Mouse (Mus musculus) inflammation-experienced regulatory T-cells, adult 16 weeks (primary cell): ENCODE data around the gene Gm40193. TPM values are rescaled to one million over a fixed set of nuclear protein-coding genes. Genes with fewer than 3 reads are reported as not detected.

Experiments used
- polyA plus RNA-seq: library from polyadenylated mRNA; unstranded; fragments of 100-300 nt; shearing (Covaris generic); gene quantifications from one replicate; pipeline ENCODE4 v1.2.1, GENCODE M21; 2017

The Gm40193 gene
- polyA plus RNA-seq = not detected

GRCm38 (mm10) chr11:70532839-70533238 lies at the start of gene Gm40193:
Gene Gm40193, minus strand, starts transcription at chr11:70532939.

GRCm38 (mm10) chr11:70562287-70562994 lies 29.7 kb upstream of the Gm40193 start, which contains the start of gene Mink1:
Gene Mink1, plus strand, starts transcription at chr11:70562881.

GRCm38 (mm10) chr11:70539877-70540587 lies 7.3 kb upstream of the Gm40193 start, which contains the start of gene Pld2:
Gene Pld2, plus strand, starts transcription at chr11:70540064.

GRCm38 (mm10) chr11:70525184-70525678 lies 7.5 kb downstream of the Gm40193 start, which contains the start of gene Psmb6:
Gene Psmb6, plus strand, starts transcription at chr11:70525367.

GRCm38 (mm10) chr11:70518923-70519322 lies 13.8 kb downstream of the Gm40193 start, which contains the start of gene Gltpd2:
Gene Gltpd2, plus strand, starts transcription at chr11:70519196.

GRCm38 (mm10) chr11:70514288-70514687 lies 18.5 kb downstream of the Gm40193 start, which contains the start of gene Vmo1:
Gene Vmo1, minus strand, starts transcription at chr11:70514616.

GRCm38 (mm10) chr11:70504970-70505369 lies 27.8 kb downstream of the Gm40193 start, which contains the start of gene Tm4sf5:
Gene Tm4sf5, plus strand, starts transcription at chr11:70505244.

Other genes starting within 250 kb of the Gm40193 start
- not detected for gene Alox12e, start 210.3 kb downstream of the Gm40193 start, polyA plus RNA-seq
- gene Alox15, start 180.9 kb downstream of the Gm40193 start, polyA plus RNA-seq = 0.24 TPM
- gene Pelp1, start 122.9 kb downstream of the Gm40193 start, polyA plus RNA-seq = 11.3 TPM
- gene Arrb2, start 100.3 kb downstream of the Gm40193 start, polyA plus RNA-seq = 168 TPM
- 81.3 TPM for gene Med11, start 81.0 kb downstream of the Gm40193 start, polyA plus RNA-seq
- gene Zmynd15, start 73.5 kb downstream of the Gm40193 start, polyA plus RNA-seq = 0.60 TPM
- gene Cxcl16, start 73.0 kb downstream of the Gm40193 start, polyA plus RNA-seq = 0.43 TPM
- gene Tm4sf5, start 27.7 kb downstream of the Gm40193 start, polyA plus RNA-seq = 2.6 TPM
- not detected for gene Vmo1, start 18.3 kb downstream of the Gm40193 start, polyA plus RNA-seq
- gene Gltpd2, start 13.7 kb downstream of the Gm40193 start, polyA plus RNA-seq = not detected
- gene Psmb6, start 7.6 kb downstream of the Gm40193 start, polyA plus RNA-seq = 402 TPM
- gene Pld2, start 7.1 kb upstream of the Gm40193 start, polyA plus RNA-seq = 7.0 TPM
- gene Mink1, start 29.9 kb upstream of the Gm40193 start, polyA plus RNA-seq = 9.0 TPM
- 0.52 TPM for gene 4930544D05Rik, start 82.9 kb upstream of the Gm40193 start, polyA plus RNA-seq
- gene Chrne, start 86.3 kb upstream of the Gm40193 start, polyA plus RNA-seq = 0.65 TPM
- gene Gp1ba, start 106.2 kb upstream of the Gm40193 start, polyA plus RNA-seq = 0.21 TPM
- 466 TPM for gene Rnf167, start 114.3 kb upstream of the Gm40193 start, polyA plus RNA-seq
- gene Slc25a11, start 114.5 kb upstream of the Gm40193 start, polyA plus RNA-seq = 190 TPM
- gene Pfn1, start 121.7 kb upstream of the Gm40193 start, polyA plus RNA-seq = 4,689 TPM
- gene Eno3, start 124.3 kb upstream of the Gm40193 start, polyA plus RNA-seq = 20.6 TPM
- gene Spag7, start 136.5 kb upstream of the Gm40193 start, polyA plus RNA-seq = 87.0 TPM
- 64.2 TPM for gene Camta2, start 155.2 kb upstream of the Gm40193 start, polyA plus RNA-seq
- gene Inca1, start 167.2 kb upstream of the Gm40193 start, polyA plus RNA-seq = 0.37 TPM
- 0.59 TPM for gene Kif1c, start 167.6 kb upstream of the Gm40193 start, polyA plus RNA-seq
- gene Zfp3, start 231.3 kb upstream of the Gm40193 start, polyA plus RNA-seq = 7.7 TPM